Mouse (Mus musculus) liver, postnatal 0 days (tissue): ENCODE results near the gene Pla2g3. TPM values are rescaled to one million over a fixed set of nuclear protein-coding genes. Genes with fewer than 3 reads are reported as not detected.

Experiments
- ATAC-seq: fragments of 200-750 bp; cut with Nextera tagmentation; 2 replicates; pipeline ENCODE4 v1.8.0; 2017; ENCODE audit warnings: mild to moderate bottlenecking, moderate library complexity
- DNase-seq: peaks from one replicate; pipeline ENCODE4 v3.0.0-alpha.2; 2016
- H3K27ac ChIP-seq: fragments of 300-500 bp; sonication (generic); 2 replicates; pipeline ENCODE4 v1.5.1; 2014; ENCODE audit warnings: antibody characterized with exemption, moderate library complexity, mild to moderate bottlenecking, low read depth
- H3K27me3 ChIP-seq: fragments of 300-500 bp; sonication (generic); 2 replicates; pipeline ENCODE4 v1.6.1; 2014; ENCODE audit warnings: low read length, control low read depth, mixed read lengths; ENCODE audit not compliant: insufficient read depth
- H3K36me3 ChIP-seq: fragments of 300-500 bp; sonication (generic); replicated peaks from 2 replicates; pipeline ENCODE4 v1.6.1; 2014; ENCODE audit warnings: mild to moderate bottlenecking, control low read depth, low read length, moderate library complexity, mixed read lengths; ENCODE audit not compliant: insufficient read depth
- H3K4me1 ChIP-seq: fragments of 300-500 bp; sonication (generic); 2 replicates; pipeline ENCODE4 v1.6.1; 2014; ENCODE audit warnings: antibody characterized with exemption, mild to moderate bottlenecking, control low read depth; ENCODE audit not compliant: insufficient read depth
- H3K4me2 ChIP-seq: fragments of 300-500 bp; sonication (generic); 2 replicates; pipeline ENCODE4 v1.6.1; 2014; ENCODE audit warnings: low read depth, mild to moderate bottlenecking, low read length, moderate library complexity, mixed read lengths
- H3K4me3 ChIP-seq: fragments of 300-500 bp; sonication (generic); 2 replicates; pipeline ENCODE4 v1.5.1; 2014; ENCODE audit warnings: low read depth, low read length
- H3K9ac ChIP-seq: fragments of 300-500 bp; sonication (generic); replicated peaks from 2 replicates; pipeline ENCODE4 v1.6.1; 2014; ENCODE audit warnings: mild to moderate bottlenecking, moderate library complexity
- H3K9me3 ChIP-seq: fragments of 300-500 bp; sonication (generic); 2 replicates; pipeline ENCODE4 v1.6.1; 2016; ENCODE audit warnings: mild to moderate bottlenecking, control low read depth, low read length, mixed read lengths
- CTCF ChIP-seq: sonication (generic); IDR thresholded peaks from 2 replicates; pipeline ENCODE4 v1.5.1; 2016; ENCODE audit warnings: antibody characterized with exemption, low read depth
- EP300 ChIP-seq: IDR thresholded peaks from 2 replicates; pipeline ENCODE4 v1.6.1; 2016; ENCODE audit warnings: antibody characterized with exemption, low read depth, mild to moderate bottlenecking
- WGBS: fragments of 180-500 bp; shearing (Covaris S2); extraction: QIAGEN DNeasy Blood & Tissue Kit; methylation state at CpG from one replicate; pipeline ENCODE4 v1.1.7; 2014; ENCODE audit not compliant: insufficient replicate concordance; 5-methylcytosine and 5-hydroxymethylcytosine counted together
- polyA plus RNA-seq: library from polyadenylated mRNA; unstranded; fragments of >200 nt; fragmentation: Nextera tagmentation; extraction: Ambion mirVana; gene quantifications from 2 replicates; pipeline ENCODE4 v1.2.1, GENCODE M21; 2015

The Pla2g3 gene
- polyA plus RNA-seq: 0.07 TPM in 1 of 2 replicates, not detected in the other

- DNase-seq (peak; percentile 12), ATAC-seq (no peak)
Observed at GRCm38 (mm10) chr11:3487952-3488570, at the start of gene Pla2g3. Gene Pla2g3, plus strand, starts transcription at chr11:3488284.

DNA sequence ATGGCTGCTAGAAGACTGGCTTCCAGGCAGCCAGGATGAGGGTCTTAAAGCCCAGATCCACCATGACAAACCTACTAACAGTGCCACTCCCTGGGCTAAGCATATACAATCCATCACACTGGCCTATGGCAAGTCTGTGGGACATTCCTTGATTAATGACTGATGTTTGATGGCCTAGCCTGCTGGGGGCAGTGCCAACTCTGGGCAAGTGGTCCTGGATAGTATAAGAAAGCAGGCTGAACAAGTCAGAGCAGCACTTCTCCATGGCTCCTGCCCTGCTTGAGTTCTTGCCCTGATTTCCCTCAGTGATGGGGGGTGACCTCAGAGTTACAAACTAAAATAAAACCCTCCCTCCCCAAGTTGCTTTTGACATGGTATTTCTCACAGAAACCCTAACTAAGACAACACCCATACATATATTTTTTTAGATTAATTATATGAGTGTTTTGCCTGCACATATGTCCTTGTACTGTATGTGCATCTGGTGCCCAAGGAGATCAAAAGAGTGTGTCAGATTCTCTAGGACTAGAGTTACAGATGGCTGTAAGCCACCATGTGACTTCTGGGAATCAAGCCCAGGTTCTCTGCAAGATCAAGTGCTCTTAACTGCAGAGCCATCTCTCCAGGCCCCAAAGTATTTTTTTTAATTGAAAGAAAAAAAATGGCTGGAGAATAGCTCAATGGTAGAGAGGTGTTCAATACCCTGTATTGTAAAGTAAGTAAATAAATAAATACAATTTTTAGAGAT is 46.2 kb upstream of the Pla2g3 start:
- Histone ChIP-seq H3K9me3 (no peaks in the 10 kb centered on the region), H3K4me1 (no peaks in the 10 kb centered on the region), H3K27ac (no peak overlapping the region), H3K36me3 (no peaks in the 10 kb centered on the region), H3K9ac (no peak overlapping the region), H3K4me3 (no peak overlapping the region), H3K4me2 (no peak overlapping the region), H3K27me3 (no peaks in the 10 kb centered on the region)
- DNase-seq: no peak
- no peak for ATAC-seq
- TF ChIP-seq EP300 (no peak), CTCF (no peak)

More at GRCm38 (mm10) chr11:3487952-3488570, at the start of gene Pla2g3:
- 42% methylated on average over 11 of the region's 11 CpGs for WGBS
- no peak within 1 kb of the TSS for H3K4me3 ChIP-seq
- no peaks in the 10 kb centered on the region for H3K9me3 ChIP-seq
- H3K4me2 ChIP-seq: no peak within 1 kb of the TSS
- H3K9ac ChIP-seq: no peak within 1 kb of the TSS
- no peak for TF ChIP-seq EP300
- TF ChIP-seq CTCF: no peak
- H3K4me1 ChIP-seq: peaks cover 4% of the 10 kb centered on the region
- no peaks in the 10 kb centered on the region for H3K36me3 ChIP-seq
- no peak within 1 kb of the TSS for H3K27ac ChIP-seq
- 0 out of 2 replicates have a peak, but pooled peaks cover 2% of the 10 kb centered on the region for H3K27me3 ChIP-seq

DNA sequence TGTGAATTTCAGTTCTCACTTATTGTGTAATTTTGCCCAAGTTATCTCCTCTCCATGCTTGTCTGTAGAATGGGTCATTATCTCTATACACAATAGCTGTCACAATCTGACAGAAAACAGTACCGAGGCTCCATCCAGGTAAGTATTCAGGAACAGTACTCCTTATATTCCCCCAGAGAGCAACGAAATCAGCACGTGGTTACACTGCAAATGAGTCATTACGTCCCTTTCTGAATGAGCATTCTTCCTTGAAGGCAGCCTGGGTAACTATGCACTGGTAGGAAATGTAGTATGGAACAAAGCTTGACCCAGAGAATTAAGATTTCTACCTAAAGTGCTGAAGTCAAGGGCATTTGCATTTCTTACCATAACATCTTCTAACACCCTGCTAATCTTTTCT is 45.4 kb upstream of the Pla2g3 start:
- Histone ChIP-seq H3K27me3 (no peaks in the 10 kb centered on the region), H3K9me3 (no peaks in the 10 kb centered on the region), H3K4me3 (no peak overlapping the region), H3K27ac (no peak overlapping the region), H3K36me3 (no peaks in the 10 kb centered on the region), H3K4me2 (no peak overlapping the region), H3K4me1 (peaks cover 3% of the 10 kb centered on the region; the same call in 1 of the 2 replicates), H3K9ac (no peak overlapping the region)
- WGBS: 63% methylated on average over 4 of the region's 4 CpGs
- ATAC-seq (no peak), DNase-seq (no peak)
- TF ChIP-seq CTCF (no peak), EP300 (no peak)

DNA sequence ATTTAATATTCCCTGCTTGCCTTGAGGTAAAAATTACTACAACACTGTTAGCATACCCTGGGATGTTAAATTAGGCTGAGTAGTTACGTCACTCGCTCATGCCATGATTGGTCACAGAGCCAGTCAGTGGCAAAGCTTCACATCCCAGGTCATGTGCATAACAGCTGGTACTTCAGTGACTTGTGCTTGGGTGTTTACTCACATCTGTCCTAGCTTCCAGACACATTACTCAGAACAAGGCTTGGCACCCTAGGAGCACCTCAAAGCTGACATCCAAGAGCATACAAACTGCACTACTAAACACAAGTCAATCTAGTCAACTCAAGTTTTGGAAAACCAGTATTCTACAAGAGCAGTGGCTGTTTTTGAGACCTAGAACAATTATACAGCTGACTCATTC is 45.0 kb upstream of the Pla2g3 start:
- peaks cover 6% of the 10 kb centered on the region; the same call in 1 of the 2 replicates for H3K4me1 ChIP-seq
- no peak overlapping the region for H3K4me3 ChIP-seq
- no peak overlapping the region for H3K4me2 ChIP-seq
- no peak for TF ChIP-seq EP300
- no peak for TF ChIP-seq CTCF
- no peaks in the 10 kb centered on the region for H3K27me3 ChIP-seq
- H3K36me3 ChIP-seq: no peaks in the 10 kb centered on the region
- H3K9ac ChIP-seq: no peak overlapping the region
- DNase-seq (no peak), ATAC-seq (no peak)
- no peak overlapping the region for H3K27ac ChIP-seq
- 90% methylated on average over 2 of the region's 2 CpGs for WGBS
- H3K9me3 ChIP-seq: no peaks in the 10 kb centered on the region

GRCm38 (mm10) chr11:3444875-3445274 is 43.2 kb upstream of the Pla2g3 start:
- Histone ChIP-seq H3K9me3 (no peaks in the 10 kb centered on the region), H3K27ac (no peak overlapping the region), H3K27me3 (no peaks in the 10 kb centered on the region), H3K9ac (no peak overlapping the region), H3K4me2 (no peak overlapping the region), H3K4me3 (no peak overlapping the region), H3K36me3 (no peaks in the 10 kb centered on the region), H3K4me1 (peaks cover 6% of the 10 kb centered on the region; the same call in 1 of the 2 replicates)
- TF ChIP-seq EP300: no peak
- TF ChIP-seq CTCF: no peak
- ATAC-seq (no peak), DNase-seq (no peak)
- WGBS: 52% methylated on average over 8 of the region's 8 CpGs

GRCm38 (mm10) chr11:3451701-3452163 is 36.4 kb upstream of the Pla2g3 start:
- Histone ChIP-seq H3K36me3 (no peaks in the 10 kb centered on the region), H3K9ac (peak overlapping the region; percentile 94), H3K27ac (peak overlapping the region; percentile 99), H3K4me3 (peak overlapping the region; percentile 86), H3K4me1 (peaks cover 24% of the 10 kb centered on the region), H3K4me2 (peak overlapping the region; percentile 99), H3K9me3 (no peaks in the 10 kb centered on the region), H3K27me3 (no peaks in the 10 kb centered on the region)
- ATAC-seq (peak; percentile 51), DNase-seq (no peak)
- TF ChIP-seq EP300: no peak
- no peak for TF ChIP-seq CTCF
- WGBS: under 1% methylated on average over 20 of the region's 20 CpGs
